Mouse (Mus musculus): ENCODE data around the gene Dclre1a.

Dclre1a gene

GRCm38 (mm10) chr19:56484630-56485375, 63.2 kb downstream of the Dclre1a start:
- no peak for DNase-seq (ENCODE audit: low spot score in 2 of 2)

All from right cerebral cortex, postnatal 36 days (tissue).